Mouse (Mus musculus) hematopoietic stem cell, adult 5-6 weeks (primary cell): ENCODE results near the gene Id4. TPM values are rescaled to one million over a fixed set of nuclear protein-coding genes. Genes with fewer than 3 reads are reported as not detected.
A peak's percentile ranks its signal among the peaks of the same experiment; 100 is the strongest.

Source experiments
- ATAC-seq, 2 experiments: fragments of 125-278 bp in 1 of 2; replicated peaks in 1 of 2; 2 replicates each; pipeline ENCODE4 v1.8.0; 2016 to 2017; ENCODE audit warnings: inconsistent platforms in 2 of 2, mild to moderate bottlenecking in 2 of 2, moderate number of reproducible peaks in 2 of 2, low read depth in 1 of 2, moderate TSS enrichment in 1 of 2; ENCODE audit not compliant: low FRiP score in 2 of 2, poor library complexity in 2 of 2, severe bottlenecking in 2 of 2, insufficient read depth in 1 of 2, low TSS enrichment in 1 of 2
- total RNA-seq: library from RNA; stranded (forward); fragments of 172-1452, 232-1000 nt; gene quantifications from 2 replicates; pipeline ENCODE4 v1.2.3, GENCODE M21; 2017

Id4 gene
- total RNA-seq: not detected in 2 replicates

DNA sequence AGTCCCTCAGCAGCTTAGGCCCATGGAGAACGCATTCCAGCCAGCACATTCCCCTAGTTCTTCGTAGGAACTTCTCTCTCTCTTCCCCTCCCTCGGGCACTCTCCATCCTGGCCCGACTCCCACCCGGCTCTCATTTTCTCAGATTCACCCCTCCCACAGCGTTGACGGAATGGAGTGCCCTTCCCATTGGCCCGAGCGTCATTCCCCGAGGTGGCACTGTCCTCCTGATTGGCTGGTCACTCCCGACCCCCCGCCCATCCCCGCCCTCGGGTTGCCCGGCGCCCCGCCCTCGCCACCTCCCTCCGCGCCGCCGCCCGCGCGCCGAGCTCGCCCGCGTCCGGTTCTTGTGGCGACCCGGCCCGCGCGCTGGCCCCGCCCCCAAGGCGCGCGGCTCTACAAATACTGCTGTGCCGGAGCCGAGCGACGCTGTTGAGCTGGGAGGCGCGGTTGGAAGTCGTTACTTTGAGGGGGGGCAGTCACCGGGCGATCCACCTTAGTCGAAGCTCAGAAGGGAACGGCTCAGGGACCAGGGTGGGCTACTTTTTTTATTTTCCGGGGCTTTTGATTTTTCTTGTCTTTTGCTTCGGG is at the start of gene Id4:
TSS of gene Id4 (plus strand) at position 539 of the 589 bp plus-strand sequence.
- peak; percentile 78 to 89 for ATAC-seq

DNA sequence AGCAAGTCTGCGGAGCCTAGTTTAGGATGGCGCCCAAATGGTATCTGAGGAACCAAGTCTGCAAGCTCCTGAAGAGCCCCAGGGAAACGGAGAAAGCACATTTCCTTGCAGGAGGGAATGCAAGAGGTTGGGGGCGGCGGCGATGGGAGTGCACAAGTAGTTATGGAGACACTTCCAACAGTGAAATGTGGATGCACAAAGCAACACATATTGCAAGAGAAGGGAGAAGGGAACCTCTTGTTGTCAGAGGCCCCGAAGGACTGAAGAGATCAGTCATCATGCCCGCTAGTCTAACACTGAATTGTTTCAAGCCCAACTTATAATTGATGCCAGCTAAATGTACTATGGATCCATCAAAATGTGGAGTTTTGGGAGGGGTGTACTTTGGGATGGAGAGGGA is 33.9 kb upstream of the Id4 start:
- no peak for ATAC-seq

DNA sequence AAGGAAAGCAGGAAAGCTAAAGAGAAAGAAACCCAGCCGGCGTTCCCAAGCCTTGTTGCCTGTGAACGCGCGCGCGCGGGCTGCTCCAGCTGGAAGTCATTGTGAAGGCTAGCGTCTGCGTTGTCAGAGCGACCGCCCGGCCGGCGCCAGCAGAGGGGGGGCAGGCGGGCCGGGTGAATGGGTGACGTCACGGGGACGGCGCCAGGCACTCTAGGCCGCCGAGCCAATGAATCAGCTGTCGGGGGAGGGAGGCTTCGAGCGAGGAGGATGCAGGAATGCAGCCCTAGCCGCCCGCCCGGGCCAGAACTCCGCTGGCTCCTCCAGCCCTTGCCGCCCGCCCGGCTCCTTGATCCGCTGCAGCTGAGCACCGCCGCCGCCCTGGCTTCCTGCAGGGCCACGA is 33.3 kb upstream of the Id4 start:
- peak; percentile 78 to 92 for ATAC-seq

DNA sequence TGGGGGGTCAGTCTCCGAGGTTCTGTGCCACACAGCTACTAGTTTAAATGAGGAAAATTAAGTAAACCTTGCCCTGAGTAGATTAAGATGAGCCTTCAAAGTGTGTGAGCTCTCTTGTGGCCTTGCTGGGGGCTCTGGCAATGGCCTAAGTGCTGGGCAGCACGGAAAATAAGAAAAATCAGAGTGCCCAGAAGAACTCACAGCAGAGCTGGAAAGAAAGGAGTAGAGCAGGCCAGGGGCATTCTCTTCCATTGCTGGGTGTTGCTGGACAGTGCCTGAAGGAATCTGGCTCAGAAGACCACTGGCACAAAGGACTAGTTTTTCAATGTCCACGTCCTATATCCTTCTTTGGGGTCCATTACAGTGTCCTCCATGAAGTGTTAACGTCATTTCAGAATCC is 32.9 kb upstream of the Id4 start:
- no peak for ATAC-seq

DNA sequence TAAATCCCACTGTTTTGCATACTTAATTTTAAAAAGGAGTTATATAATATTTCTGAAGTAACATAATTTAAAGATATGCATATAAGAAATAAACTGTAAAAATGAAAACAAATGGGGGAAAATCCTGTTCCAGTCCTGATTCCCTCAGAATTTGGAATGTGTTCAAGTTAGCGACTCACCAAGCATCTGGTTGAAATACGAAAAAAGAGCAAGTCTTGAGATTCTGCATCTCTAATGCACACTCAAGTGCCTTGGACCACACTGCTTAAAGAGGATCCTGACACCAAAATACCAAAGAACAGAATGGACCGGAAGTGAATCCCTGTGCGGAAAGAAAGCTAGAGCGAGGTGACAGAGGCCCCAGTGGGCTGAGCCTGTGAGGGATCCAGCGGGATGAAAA is 30.0 kb upstream of the Id4 start:
- ATAC-seq: no peak

DNA sequence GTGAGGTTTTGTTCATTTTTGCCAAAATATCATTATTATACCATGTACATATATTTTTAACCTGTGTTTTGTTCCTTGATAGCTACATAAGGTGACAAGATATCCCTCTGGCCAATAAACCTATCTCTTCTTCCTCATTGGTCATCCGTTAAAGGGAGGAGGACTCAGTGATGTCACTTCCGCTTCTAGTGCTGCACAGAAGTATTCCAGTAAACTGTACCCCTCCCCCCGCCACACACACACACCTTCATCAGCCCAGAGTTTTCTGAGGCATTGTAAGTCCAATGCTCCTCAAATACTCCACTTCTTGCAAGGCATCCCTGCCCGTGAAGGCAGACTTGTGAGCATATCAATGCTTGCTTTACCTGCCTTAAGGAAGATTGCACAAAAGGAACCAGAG is 24.6 kb upstream of the Id4 start:
- no peak for ATAC-seq

DNA sequence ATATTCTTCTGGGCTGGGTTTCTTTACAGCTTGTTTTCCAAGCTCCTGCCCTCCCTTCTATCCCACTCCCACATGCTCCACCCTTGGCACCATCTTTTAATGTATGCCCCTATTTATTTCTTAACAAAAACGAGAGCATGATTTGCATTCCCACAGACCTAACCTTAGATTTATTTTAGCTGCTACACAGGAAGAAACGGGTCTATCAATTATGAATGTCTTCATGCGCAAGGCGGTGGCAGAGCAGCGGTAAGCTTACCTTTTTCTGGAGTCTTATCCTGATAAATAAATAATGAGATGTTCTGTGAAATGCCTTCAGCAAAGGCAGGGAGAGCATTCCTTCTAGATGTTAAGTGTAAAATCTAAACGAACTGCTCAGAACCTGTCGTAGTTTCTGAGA is 24.2 kb upstream of the Id4 start:
- ATAC-seq: no peak

DNA sequence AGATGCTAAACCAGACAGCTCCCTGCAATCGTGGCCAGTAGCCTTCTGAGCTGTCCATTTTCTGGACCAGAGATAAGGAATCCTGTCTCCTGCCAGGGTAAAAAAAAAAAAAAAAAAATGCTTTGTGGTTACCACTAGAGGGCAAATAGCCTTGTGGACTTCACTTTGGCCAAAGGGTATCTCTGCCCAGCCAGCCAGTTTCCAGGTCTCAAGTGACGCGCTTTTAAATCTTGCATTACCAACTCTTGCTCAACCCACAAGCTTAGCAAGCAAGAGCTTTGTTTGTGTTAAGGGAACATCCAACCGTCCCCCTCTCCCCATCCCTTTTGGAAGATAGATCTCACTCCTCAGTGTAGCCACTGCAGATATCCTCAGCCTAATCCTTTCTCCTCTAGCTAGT is 23.5 kb upstream of the Id4 start:
- ATAC-seq: no peak

DNA sequence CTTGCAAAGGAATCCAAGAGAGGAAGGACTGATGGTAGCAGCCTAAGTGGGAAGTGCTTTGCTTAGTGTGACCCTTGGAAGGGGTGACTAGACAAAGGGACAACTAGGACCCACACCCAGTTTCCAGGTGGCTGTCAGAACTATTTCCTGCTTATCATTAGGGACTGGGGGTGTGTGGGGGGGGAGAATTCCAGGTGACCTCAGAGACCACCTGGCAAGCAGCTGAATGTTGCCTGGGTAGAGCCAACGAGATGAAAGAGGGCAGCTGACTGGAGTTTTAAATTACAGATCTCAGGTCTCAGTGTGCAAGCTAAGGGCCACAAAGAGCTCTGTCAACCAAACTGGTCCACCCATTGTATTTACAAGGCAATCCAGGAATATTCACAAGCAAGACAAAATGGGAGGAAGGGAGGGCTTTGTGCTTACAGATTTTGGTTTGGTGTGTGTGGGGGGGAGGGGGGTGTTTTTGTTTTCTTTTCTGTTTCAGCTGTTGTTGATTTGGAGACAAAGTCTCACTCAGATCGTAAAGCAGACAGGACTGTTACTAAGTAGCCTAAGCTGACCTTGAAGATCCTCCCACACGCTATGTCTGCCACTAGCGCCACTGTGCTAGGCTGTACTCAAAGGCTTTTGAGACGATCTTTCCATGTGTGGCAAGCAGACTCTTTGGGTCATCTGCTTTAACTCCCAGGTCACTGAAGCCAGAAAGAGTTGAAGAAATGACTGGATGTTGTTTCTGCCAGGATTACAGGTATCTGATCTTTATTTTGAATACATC is 15.6 kb upstream of the Id4 start:
- ATAC-seq: no peak

DNA sequence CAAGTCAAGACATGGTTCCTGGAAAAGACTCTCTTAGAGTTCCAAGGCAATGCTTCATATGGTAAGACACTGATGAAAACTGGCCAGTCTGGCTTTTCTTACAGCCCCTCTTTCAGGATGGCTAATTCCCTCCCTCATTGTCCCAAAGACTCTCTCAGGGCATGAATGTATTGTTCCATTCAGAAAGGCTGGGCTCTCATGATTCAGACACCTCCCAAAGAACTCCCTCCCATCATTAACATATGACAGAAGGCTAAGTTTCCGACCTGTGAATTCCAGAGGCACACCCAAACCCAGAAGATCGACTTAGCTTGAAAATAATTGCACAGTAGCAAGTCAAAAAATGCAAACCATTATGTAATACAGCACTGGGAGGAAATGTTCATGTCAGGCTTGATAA is 8.5 kb upstream of the Id4 start:
- no peak for ATAC-seq

DNA sequence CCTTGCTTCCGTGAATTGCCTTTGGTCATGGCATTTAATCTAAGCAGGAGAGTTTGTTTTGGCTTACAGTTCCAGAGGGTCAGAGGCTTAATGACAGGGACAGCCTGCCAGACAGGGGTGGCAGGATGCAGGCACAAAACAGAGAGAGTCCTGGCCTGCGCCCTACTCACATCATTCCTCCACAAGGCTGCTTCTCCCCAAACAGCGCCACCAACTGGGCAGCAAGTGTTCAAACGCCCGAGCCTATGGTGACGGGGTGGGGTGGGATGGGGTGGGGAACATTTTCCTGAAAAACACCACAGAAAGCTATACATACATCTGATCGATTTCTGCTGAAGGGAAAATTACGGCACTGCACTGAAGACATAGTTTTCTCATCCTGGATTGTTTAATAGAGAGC is 6.0 kb upstream of the Id4 start:
- ATAC-seq: no peak

DNA sequence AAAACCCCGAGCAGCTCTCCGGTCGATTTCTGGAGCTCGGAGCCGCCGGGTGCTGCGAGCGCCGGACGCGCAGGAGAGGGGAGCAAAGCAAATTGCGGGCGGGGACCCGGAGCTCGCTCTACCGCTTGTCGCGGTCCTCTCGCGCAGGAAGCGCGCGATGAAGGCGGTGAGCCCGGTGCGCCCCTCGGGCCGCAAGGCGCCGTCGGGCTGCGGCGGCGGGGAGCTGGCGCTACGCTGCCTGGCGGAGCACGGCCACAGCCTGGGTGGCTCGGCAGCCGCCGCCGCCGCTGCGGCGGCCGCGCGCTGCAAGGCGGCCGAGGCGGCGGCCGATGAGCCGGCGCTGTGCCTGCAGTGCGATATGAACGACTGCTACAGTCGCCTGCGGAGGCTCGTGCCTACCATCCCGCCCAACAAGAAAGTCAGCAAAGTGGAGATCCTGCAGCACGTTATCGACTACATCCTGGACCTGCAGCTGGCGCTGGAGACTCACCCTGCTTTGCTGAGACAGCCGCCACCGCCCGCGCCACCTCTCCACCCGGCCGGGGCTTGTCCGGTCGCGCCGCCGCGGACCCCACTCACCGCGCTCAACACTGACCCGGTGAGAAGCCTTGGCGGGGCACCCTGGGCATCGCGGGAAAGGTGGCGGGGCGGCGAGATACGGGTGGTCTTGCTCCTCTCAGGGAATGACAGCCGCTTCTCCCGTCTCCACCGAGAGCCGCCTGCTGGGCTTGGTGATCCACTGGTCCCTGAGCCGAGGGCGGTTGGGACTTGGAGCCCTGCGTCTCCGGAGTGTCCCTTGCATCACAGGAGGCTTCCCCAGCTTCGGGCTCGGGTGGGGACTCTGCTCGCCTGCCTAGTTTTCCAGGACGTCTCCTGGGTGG is 553 bp downstream of the Id4 start:
- no peak for ATAC-seq

DNA sequence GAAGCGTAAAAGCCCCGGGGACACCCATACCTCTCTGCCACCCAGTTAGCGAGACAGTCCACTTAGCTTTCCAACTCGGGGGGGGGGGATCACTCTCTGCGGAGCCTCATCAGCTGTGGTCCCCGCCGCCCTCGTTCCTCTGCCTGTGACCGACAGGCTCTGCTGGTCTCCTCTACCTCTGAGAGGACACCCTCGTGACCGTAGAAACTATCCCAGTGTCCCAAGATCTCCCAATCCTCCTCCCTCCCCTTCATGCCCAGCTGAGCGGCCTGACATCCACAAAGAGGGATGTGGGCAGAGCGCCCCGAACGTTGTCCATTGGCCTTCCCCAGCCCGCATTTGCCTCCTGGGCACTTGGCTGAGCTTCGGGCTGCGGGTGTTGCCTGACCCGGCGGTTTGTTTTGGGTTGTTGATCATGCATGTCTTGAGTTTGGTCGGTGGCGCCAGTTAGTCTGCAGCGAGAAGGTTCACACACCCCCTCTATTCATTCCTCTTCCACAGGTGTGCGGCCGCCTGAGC is 1.5 kb downstream of the Id4 start:
- no peak for ATAC-seq

DNA sequence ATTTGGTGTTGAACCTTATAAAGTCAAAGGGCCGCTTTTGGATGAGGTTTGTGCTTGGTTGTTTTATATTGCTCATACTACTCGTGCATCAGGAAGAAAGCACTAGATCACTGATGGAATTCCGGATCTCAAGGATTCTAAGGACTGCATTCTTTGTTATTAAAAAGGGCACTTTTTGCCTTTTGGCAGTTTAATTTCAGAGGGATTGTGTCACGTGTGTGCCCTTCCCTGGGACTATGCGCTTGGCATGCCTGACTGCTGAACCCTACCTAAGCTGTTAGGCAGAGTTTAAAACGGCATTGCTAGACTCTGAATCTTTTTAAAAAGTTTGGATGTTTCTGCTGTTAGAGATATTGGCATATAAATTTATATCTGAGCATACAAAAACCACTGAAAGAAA is 4.0 kb downstream of the Id4 start:
- ATAC-seq: no peak

DNA sequence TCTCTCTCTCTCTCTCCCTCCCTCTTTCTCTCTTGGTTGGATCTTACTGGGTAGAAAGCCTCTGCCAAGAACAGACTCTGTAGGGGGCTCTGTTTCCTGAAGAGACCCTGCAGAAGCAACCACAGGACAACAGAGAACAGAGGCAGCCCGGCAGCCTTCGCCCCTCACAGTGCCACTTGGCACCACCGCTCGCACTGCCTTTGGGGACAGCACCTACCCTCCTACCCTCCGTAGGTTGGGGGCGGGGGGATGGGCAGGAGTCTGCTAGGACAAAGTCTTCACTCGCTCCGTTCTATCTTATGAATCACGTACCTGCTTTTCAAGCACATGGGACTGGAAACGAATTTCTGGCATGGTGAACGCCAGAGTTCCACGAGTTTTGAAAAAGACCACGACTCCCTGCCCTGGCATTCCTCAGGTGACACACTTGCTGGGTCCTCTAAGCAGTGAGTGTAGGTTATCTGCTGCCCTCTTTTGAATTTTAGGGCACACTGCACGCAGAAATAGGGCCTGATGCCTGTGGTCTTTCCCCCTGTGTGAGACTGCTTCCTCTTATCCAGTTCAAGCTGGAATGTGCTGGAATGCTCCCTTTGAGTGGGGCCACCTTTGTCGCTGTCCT is 12.5 kb downstream of the Id4 start:
- peak; percentile 59 to 78 for ATAC-seq

DNA sequence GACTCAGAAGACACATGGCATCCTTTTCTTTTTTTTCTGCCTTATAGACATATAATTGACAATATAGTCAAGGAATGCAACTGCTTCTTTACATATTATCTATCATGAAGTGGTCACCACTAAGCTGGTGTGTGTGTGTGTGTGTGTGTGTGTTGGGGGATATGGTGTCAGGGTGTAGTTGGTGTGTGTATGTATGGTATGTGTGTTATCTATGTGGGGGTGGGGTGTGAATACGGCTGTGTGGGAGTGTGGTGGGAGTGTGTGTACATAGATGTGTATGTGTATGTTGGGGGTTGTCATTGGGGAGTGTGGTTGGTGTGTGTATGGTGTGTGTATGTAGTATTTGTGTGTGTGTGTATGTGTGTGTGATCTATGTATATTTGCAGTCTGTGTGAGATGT is 13.1 kb downstream of the Id4 start:
- ATAC-seq: no peak

DNA sequence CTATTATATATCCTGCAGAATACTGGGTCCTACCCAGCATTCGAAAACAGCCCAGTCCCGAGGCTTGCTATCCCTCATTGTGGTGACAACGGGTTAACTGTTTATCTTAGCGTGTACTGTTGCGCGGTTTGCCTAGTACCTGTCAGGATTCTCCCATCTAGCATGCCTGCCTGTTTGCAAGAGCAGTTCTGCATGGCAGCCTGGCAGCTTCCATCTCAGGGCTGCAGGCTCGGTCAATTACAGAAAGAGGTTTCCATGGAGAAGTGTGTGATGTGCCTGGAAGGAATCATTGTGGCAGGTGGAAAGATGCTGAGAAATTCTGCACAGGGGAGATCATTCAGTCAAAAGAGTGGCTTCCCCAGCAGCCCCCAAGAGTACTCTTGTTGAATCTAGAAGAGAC is 16.0 kb downstream of the Id4 start:
- no peak for ATAC-seq

DNA sequence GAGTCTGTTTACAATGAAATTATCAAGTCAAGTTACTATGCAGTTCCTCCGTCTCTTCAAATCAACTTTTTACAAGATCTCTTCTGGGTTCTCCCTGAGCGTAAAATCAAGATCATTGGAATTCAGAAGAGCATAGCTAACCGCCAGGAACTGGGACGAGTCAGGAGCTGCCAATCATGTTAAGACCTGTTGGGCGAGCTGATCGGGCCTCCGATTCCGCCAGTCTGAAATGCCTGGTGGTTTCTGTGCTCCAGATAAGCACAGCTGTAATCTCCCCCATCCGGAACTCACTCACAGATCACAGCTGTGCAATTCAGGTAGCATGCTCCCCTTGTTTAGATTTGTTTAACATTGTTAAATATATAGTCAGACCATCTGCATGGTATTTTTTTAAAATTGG is 23.4 kb downstream of the Id4 start:
- ATAC-seq: no peak
